Mouse (Mus musculus) lung, adult 10 weeks (tissue): ENCODE data around the gene Samd1. TPM values are rescaled to one million over a fixed set of nuclear protein-coding genes. Genes with fewer than 3 reads are reported as not detected.

Experiments used
- polyA plus RNA-seq: library from polyadenylated mRNA; stranded (reverse); fragments of 350-450 nt; fragmentation: Illumina TruSeq; extraction: RNeasy Lipid Tissue Mini Kit (QIAGEN cat#74804); gene quantifications from one replicate; pipeline ENCODE4 v1.2.3, GENCODE M21; 2014; ENCODE audit warnings: low read depth, low replicate concordance; ENCODE audit not compliant: insufficient read depth

The Samd1 gene
- 21.5 TPM for polyA plus RNA-seq

DNA sequence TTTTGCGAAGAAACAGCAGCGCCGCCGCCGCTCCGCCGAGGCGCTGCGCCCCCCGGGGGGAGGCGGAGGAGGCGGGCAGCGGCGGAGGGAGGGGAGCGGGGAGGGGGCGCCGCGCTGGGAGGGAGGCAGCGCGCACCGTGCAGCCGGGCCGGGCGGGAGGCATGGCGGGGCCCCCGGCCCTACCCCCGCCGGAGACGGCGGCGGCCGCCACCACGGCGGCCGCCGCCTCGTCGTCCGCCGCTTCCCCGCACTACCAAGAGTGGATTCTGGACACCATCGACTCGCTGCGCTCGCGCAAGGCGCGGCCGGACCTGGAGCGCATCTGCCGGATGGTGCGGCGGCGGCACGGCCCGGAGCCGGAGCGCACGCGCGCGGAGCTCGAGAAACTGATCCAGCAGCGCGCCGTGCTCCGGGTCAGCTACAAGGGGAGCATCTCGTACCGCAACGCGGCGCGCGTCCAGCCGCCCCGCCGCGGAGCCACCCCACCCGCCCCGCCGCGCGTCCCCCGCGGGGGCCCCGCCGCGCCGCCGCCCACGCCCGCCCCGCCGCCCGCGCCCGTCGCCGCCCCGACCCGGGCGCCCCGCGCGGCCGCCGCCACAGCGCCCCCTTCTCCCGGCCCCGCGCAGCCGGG is at the start of gene Samd1:
Gene Samd1, plus strand, starts transcription at position 162 of the 631 bp plus-strand sequence.

DNA sequence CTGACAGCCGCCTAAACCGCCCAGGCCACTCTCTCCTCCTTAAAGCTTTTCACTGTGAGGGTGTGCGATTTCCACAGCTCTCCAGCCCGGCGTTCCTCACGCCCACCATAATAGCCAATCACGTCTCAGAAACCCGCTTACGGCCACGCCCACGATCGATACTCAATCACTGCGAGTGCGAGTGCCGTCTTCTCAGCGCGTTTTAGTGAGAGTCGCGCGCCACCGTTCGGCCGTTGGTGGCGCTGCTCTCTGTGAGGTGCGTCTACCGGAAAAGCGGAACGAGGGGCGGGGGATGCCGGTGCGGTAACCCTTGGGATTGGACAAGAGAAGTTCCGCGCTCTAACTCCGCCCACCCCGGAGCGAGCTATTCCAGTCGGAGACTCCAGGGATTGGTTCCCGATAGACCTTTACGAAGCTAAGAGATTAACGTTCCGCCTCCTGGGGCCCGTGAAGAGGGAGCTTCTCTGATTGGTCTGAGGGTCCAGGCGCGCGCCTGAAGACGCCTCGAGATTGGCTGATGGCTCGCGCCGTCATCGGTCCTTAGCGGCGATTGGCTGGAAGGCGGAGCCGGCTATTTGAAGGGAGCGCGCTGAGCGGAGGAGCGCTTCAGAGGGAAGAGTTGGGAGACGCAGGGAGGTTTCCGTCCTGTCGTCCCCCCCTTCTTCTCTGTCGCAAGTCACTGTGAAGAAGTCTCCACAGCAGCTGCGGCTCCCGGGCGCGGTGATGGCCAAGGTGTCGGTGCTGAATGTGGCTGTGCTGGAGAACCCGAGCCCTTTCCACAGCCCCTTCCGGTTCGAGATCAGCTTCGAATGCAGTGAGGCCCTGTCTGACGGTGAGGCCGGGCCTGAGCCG is 42.1 kb upstream of the Samd1 start, which contains the start of the genes Gm10644 and Asf1b:
Gene Gm10644, minus strand, starts transcription at position 100 of the 852 bp plus-strand sequence.
Gene Asf1b, plus strand, starts transcription at position 402 of the 852 bp plus-strand sequence.

DNA sequence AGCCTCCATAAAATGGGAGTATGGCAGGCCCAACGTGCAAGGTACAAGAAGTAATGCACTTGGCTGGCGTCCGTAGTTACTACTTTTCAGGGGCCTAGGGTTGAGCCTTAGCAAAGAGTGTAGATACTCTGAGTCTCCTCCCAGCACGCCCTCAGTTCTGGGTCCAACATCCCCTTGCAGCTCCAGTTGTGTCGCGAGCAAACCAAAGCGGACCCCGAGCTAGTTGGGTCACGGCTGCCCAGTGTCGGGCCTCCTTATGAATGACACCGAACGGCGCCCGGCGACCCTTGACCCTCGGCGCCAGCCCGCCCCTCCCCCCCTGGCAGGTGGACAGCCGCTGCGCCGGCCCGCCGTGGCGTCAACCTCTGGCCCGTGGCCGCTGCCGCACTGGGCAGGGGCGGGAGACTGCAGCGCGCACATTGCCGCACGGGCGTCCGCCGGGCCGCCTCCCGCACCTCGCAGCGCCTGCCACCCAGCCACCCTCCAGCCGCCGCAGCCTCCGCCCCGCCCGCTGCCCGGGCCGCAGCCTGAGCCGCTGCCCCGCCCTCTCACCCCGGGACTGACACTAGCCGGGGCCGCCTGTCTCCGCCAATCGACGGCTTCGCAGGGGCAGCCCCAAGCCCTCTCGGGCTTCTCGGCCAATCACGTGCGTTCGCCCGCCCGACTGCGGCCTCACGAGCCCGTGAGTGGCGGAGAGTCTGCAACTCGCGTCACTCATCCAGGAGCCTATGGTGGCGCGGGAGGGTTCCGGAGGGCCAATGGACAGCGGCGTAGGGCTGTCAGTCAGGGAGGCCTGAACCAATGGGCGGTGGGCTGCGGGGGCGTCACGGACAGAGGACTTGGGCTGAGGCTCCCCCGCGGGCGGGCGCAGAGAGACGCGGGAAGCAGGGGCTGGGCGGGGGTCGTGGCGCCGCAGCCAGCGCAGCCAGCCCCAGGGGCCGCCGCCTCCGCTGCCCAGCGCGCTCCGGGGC is 25.0 kb upstream of the Samd1 start, which contains the start of gene Prkaca:
Gene Prkaca, plus strand, starts transcription at position 844 of the 971 bp plus-strand sequence.

DNA sequence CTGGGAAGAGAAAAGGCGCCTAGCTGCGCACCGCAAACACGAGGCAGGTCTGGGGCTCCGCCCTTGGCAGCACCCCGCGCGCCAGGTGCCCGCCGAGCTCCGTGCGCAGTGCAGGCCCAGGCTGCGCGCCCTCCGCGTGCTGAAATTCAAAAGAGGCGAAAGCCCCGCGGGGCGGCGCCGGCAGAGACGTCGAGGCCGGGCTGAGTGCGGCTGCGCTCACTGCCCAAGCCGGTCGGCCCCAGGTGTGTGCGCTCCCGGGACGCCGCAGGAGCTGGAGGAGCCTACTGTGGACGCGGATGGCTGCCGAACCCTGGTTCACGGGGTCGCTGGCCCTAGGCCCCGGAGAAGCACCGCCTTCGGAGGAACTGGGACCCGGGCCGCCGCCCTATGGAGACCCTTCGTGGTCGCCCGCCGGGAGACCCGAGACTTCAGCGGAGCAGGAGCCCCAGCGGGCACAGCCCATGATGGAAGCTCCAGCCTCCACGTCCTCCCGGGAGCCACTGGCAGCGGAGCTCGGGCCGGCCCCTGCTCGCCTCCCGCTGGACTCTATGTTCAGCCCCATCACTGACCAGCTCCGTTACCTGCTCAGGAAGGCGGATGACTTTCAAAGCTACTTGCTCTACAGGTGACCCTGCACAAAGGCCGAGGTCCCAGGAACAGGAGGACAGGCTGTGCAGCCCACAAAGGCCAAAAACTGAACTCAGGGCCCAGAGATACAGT is 4.0 kb downstream of the Samd1 start, which contains the start of gene 1700067K01Rik:
Gene 1700067K01Rik, plus strand, starts transcription at position 222 of the 720 bp plus-strand sequence.

DNA sequence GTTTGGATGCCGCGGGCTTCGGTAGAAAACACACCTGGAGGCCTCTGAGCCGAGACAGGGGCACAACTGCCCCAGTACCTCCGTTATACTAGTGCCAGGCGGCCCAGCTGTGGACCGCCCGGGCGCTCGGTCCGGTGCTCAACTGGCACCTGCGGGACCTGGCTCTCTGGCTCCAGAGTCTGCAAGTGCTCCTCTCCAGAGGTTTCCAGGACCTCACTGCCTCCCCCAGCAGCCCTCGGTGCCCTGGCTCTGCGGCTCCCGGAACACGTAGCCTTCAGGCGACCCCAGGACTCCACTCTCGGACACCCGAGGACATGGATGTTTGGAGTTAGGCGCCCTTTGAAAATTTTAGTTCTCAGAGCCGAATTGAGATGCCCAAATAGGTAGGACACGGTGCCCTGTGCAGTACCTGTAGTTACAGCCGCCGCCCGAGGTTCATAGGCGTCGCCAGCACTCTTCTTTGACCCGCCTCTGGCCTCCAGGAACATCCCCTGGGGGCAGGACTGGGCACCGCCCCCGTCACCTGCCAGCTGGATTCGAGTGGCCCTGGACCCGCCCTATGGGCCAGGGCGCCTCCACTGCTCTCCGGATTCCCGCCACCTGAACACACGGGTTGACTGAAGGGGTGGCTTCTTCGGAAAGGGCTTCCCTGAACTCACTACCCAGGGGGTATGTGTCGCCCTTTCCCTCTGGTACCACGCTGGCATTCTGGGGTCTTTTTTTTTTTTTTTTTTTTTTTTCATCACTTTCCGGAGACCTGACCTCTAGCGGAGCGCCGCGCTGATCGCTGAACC is 14.4 kb downstream of the Samd1 start, which contains the start of gene 2210011C24Rik:
Gene 2210011C24Rik, minus strand, starts transcription at position 467 of the 794 bp plus-strand sequence.

DNA sequence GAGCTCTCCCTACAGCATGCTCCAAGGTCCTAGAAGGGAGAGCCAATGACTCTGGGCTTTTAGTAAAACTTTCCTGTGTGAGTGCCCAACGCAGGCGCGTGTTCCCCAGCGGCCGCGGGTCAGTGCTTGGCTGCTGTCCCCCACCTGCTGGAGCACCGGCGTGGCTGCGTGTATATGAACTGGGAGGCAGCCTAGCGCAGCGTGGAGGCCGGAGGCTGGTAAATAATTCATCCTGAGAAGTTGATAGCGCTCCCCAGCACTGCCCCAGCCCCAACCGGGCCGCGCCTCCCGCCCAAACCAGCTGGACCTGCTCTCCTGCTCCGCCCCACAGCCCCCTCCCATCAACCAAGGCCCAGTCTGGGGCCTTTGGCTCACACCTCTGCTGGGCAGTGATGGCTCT is 23.6 kb downstream of the Samd1 start, which contains the start of gene Palm3:
Gene Palm3, plus strand, starts transcription at position 376 of the 400 bp plus-strand sequence.

DNA sequence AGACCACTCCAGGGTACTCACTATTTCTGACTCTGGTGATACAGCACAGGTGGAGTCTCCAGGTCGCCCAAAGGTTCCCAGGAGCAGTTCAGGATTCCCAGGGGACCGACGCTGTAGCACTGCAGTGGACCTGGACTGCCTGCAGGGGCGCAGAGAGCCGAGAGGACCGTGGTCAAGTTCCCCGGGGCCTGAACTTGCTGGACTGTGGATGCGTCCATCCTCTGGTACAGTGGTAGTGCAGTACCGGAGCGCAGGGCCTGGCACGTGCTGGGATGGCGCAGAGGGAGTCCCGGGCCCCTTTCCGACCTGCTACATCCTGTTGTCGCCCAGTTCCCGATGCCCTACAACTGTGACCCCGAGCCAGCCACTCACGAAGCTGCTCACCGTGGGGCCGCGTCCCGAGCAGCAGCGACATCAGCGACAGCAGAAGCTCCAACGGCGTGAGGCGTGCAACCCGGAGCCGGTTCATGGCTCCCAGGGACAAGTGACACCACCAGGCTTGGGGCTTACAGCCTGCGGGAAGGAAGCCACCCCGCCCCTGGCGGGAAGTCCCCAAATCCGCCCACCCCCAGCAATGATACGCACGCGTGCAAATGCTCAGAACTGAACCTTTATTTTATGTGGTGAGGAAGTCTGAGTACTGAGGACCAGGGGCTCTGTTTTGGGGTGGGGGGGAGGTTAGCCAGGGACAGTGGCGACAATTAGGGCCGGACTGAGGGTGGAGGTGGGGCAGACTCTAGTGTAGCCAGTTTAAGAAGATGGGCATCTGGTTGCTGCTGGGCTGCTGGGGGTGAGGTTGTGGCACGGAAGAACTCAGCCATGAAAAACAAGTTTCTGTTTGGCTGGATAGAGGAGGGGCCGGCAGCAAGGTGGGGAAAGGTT is 44.8 kb downstream of the Samd1 start, which contains the start of gene Il27ra:
Gene Il27ra, minus strand, starts transcription at position 524 of the 882 bp plus-strand sequence.

DNA sequence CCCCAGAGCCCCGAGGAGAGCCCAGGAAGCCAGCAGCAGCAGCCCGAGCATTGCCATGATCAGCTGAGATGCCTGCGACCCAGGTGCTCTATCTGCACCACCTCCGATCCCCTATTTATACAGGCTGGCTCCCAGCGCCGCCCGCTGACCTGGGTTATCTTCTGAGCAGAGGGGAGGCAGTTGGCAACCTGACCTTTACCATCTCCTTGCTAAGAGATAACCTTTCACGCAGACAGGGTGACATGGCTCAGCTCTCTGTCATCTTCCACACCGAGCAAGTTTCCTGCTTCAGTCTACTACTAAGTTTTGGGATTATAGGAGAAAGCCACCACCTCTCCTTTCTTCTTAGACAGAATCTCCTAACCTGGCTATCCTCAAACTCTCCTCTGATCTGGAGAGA is 47.4 kb downstream of the Samd1 start, which contains the start of gene Rln3:
Gene Rln3, minus strand, starts transcription at position 101 of the 400 bp plus-strand sequence.

Other genes starting within 250 kb of the Samd1 start
- gene Adgrl1, start 97.6 kb upstream of the Samd1 start, polyA plus RNA-seq, result 6.6 TPM
- 0.99 TPM for gene Gm10644, start 42.5 kb upstream of the Samd1 start, polyA plus RNA-seq
- gene Asf1b, start 42.2 kb upstream of the Samd1 start, polyA plus RNA-seq, result 1.9 TPM
- 41.6 TPM for gene Prkaca, start 24.7 kb upstream of the Samd1 start, polyA plus RNA-seq
- 0.24 TPM for gene 1700067K01Rik, start 3.8 kb downstream of the Samd1 start, polyA plus RNA-seq
- gene 2210011C24Rik, start 14.5 kb downstream of the Samd1 start, polyA plus RNA-seq, result 15.0 TPM
- gene Palm3, start 23.8 kb downstream of the Samd1 start, polyA plus RNA-seq, result 0.21 TPM
- 4.3 TPM for gene Il27ra, start 44.9 kb downstream of the Samd1 start, polyA plus RNA-seq
- gene Rln3, start 47.3 kb downstream of the Samd1 start, polyA plus RNA-seq, result 1.1 TPM
- 0.87 TPM for gene Gm10643, start 67.5 kb downstream of the Samd1 start, polyA plus RNA-seq
- 6.9 TPM for gene Rfx1, start 69.2 kb downstream of the Samd1 start, polyA plus RNA-seq
- 11.5 TPM for gene Dcaf15, start 107.1 kb downstream of the Samd1 start, polyA plus RNA-seq
- 0.66 TPM for gene Podnl1, start 128.3 kb downstream of the Samd1 start, polyA plus RNA-seq
- gene Cc2d1a, start 150.3 kb downstream of the Samd1 start, polyA plus RNA-seq, result 11.2 TPM
- 0.99 TPM for gene 4930432K21Rik, start 150.4 kb downstream of the Samd1 start, polyA plus RNA-seq
- gene Nanos3, start 187.5 kb downstream of the Samd1 start, polyA plus RNA-seq, result not detected
- 4.6 TPM for gene Zswim4, start 239.4 kb downstream of the Samd1 start, polyA plus RNA-seq